Mouse (Mus musculus): ENCODE results near the gene Nr5a1. TPM values are rescaled to one million over a fixed set of nuclear protein-coding genes. Genes with fewer than 3 reads are reported as not detected.
A peak's percentile ranks its signal among the peaks of the same experiment; 100 is the strongest.

Gene Nr5a1
- polyA plus RNA-seq (2016; fragmentation: Nextera tagmentation; extraction: Ambion mirVana): 0.33 and 0.95 TPM in 2 replicates

DNA sequence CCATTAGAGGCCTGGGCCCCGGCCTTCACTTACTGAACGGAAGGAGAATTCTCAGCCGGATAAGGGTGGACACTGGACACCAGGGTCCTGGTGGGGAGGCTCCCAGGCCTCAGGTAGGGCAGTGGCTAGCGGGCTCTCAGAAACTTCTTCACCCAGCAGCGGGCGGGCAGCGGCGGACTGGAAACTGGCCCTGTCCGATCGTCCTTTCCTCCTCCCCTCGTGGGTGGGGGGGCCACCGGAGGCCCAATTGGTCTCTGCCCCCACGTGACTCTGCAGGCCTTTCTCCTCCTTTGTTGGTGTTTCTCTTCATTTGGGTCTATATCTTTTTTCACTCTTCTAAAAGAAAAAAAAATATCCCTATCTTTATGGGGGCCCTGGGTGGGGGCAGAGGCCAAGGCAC is at the start of gene Nr5a1:
Nr5a1 (minus strand) TSS at position 219 of the 400 bp plus-strand sequence.
- Histone ChIP-seq H3K9me3 (no peaks in the 10 kb centered on the region), H3K27ac (no peak within 1 kb of the TSS), H3K4me1 (peaks cover 23% of the 10 kb centered on the region), H3K4me3 (no peak within 1 kb of the TSS), H3K36me3 (no peaks in the 10 kb centered on the region), H3K9ac (no peak within 1 kb of the TSS), H3K27me3 (peaks cover 54% of the 10 kb centered on the region), H3K4me2 (replicated peaks) (no peak within 1 kb of the TSS)
- no peak for ATAC-seq (ENCODE audit: insufficient number of reproducible peaks, insufficient read depth, low FRiP score, low TSS enrichment)
- WGBS: 88% methylated on average over 13 of the region's 13 CpGs

DNA sequence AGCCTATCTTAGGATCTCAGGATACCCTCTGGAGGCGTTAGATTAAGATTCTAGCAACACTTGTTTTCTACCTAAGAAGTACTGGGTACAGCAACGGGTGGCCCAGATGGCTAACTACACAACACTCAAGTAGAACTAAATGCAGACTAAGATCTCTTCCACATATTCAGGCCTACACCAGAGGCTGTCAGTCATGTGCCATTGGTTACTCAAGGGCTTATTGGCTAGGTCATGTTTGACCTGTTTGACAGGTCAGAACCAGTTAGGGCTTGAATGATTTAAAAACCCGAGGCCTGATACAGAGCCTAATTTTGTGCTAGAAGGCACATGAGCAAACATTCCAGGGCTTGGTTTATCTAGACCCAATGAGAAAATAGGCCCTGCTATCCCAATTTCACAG is 25.5 kb upstream of the Nr5a1 start:
- WGBS: 73% methylated on average over 3 of the region's 3 CpGs
- Histone ChIP-seq H3K4me3 (no peak overlapping the region), H3K4me1 (no peaks in the 10 kb centered on the region), H3K4me2 (replicated peaks) (no peak overlapping the region), H3K9ac (no peak overlapping the region), H3K9me3 (no peaks in the 10 kb centered on the region), H3K27me3 (no peaks in the 10 kb centered on the region), H3K27ac (no peak overlapping the region), H3K36me3 (no peaks in the 10 kb centered on the region)
- ATAC-seq (ENCODE audit: insufficient number of reproducible peaks, insufficient read depth, low FRiP score, low TSS enrichment): no peak

DNA sequence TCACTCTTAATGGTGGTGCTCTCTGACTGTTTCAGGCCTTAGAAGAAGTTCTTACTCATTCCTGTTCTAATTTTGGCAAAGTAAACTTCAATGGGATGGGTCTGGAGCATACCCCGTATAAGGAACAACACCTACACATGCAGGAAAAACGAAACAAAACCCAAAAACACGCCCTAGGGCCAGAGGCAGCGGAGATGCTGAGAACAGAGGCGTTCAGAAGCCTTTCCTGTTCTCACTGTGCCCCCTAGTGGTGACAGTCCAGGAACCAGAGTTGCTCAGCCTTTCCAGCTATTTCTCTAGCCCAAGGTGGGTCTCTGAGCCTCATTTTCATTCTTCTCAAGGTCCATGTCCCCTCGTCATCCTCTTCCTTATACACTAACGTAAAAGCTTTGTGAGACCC is 25.1 kb upstream of the Nr5a1 start:
- ATAC-seq (ENCODE audit: insufficient number of reproducible peaks, insufficient read depth, low FRiP score, low TSS enrichment): no peak
- Histone ChIP-seq H3K9me3 (no peaks in the 10 kb centered on the region), H3K9ac (no peak overlapping the region), H3K36me3 (no peaks in the 10 kb centered on the region), H3K4me1 (no peaks in the 10 kb centered on the region), H3K27ac (no peak overlapping the region), H3K27me3 (no peaks in the 10 kb centered on the region), H3K4me2 (replicated peaks) (no peak overlapping the region), H3K4me3 (no peak overlapping the region)
- 12% methylated on average over 7 of the region's 7 CpGs for WGBS

DNA sequence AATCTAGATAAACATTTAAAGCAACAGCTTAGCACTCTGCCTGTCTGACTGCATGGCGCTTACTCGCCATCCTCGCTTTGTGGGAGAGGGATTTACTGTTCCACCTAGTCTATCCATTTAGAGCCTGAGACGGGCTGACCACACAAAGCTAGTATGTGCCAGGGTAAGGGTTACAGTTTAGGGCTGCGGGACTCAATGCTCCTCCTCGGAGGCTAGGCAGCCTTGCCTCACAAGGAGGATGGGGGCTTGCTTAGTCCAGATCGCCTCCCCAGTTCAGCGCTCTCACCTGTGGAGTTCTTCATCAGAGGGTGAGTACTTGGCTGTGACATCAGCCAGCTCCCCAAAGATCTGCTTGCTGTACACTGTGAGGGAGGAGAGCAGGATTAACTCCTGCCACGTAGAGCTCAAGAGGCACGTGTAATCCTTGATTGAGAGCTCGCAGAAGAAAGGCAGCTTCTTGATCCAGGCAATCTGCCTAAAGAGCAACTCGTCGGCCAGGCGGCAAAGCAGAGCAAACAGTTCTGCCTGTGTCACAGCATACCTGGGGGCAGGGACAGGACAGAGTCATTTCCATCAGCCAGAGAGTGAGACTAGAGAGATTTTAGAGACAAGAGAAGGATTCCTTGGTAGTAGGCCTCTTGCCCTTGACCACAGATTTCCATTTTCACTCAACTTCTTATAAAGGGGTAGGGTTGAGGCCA is 24.4 kb upstream of the Nr5a1 start:
- no peaks in the 10 kb centered on the region for H3K36me3 ChIP-seq
- no peaks in the 10 kb centered on the region for H3K27me3 ChIP-seq
- no peak for ATAC-seq (ENCODE audit: insufficient number of reproducible peaks, insufficient read depth, low FRiP score, low TSS enrichment)
- H3K4me3 ChIP-seq: no peak overlapping the region
- H3K4me1 ChIP-seq: no peaks in the 10 kb centered on the region
- no peaks in the 10 kb centered on the region for H3K9me3 ChIP-seq
- H3K27ac ChIP-seq: no peak overlapping the region
- no peak overlapping the region for H3K4me2 ChIP-seq (replicated peaks)
- 84% methylated on average over 14 of the region's 14 CpGs for WGBS
- peak overlapping the region; percentile 19; the same call in 1 of the 2 replicates for H3K9ac ChIP-seq

DNA sequence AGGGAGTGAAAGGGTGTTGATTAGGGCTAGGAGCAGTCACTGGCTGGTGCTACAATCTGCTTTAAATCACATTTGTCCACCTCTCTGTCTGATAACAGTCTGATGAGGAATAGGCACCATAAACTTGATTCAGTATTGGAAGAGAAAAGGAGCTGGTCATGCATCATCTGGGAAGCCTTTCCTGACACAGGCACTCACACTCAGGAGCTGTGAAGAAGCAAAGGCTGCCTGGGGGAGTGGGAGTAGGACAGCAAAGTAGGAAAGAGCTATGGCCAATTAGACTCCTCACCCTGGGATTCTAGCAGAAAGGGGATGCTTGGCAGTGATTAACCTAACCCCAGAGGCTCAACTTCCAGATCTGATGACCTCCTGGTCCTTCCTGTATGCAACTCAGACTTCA is 21.4 kb upstream of the Nr5a1 start:
- ATAC-seq (ENCODE audit: insufficient number of reproducible peaks, insufficient read depth, low FRiP score, low TSS enrichment): no peak
- no peak overlapping the region for H3K4me2 ChIP-seq (replicated peaks)
- no peaks in the 10 kb centered on the region for H3K9me3 ChIP-seq
- no peaks in the 10 kb centered on the region for H3K36me3 ChIP-seq
- no peak overlapping the region for H3K9ac ChIP-seq
- H3K4me1 ChIP-seq: no peaks in the 10 kb centered on the region
- no peaks in the 10 kb centered on the region for H3K27me3 ChIP-seq
- H3K4me3 ChIP-seq: no peak overlapping the region
- H3K27ac ChIP-seq: no peak overlapping the region

DNA sequence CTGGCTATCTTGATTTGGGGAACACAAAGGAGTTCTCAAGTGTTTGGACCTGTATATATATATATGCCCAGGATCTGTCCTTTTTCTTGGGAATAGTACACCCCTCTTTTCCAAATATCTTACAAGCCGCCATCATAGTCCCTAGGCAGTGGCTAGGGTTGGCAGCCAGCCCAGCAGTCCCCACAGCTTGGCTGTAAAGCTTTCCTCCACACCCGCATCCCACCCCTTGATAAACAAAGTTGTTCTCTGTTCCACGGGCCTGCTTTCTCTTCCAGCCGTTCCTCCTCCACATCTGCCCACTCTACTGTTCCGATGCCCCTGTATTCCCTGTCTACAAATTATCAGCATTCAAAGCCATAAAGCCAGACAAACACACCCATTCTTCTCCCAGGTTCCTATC is 20.4 kb upstream of the Nr5a1 start:
- 81% methylated on average over 5 of the region's 5 CpGs for WGBS
- no peaks in the 10 kb centered on the region for H3K9me3 ChIP-seq
- no peak overlapping the region for H3K4me2 ChIP-seq (replicated peaks)
- no peaks in the 10 kb centered on the region for H3K27me3 ChIP-seq
- H3K27ac ChIP-seq: no peak overlapping the region
- no peak overlapping the region for H3K4me3 ChIP-seq
- no peaks in the 10 kb centered on the region for H3K36me3 ChIP-seq
- no peak for ATAC-seq (ENCODE audit: insufficient number of reproducible peaks, insufficient read depth, low FRiP score, low TSS enrichment)
- no peak overlapping the region for H3K9ac ChIP-seq
- H3K4me1 ChIP-seq: no peaks in the 10 kb centered on the region

DNA sequence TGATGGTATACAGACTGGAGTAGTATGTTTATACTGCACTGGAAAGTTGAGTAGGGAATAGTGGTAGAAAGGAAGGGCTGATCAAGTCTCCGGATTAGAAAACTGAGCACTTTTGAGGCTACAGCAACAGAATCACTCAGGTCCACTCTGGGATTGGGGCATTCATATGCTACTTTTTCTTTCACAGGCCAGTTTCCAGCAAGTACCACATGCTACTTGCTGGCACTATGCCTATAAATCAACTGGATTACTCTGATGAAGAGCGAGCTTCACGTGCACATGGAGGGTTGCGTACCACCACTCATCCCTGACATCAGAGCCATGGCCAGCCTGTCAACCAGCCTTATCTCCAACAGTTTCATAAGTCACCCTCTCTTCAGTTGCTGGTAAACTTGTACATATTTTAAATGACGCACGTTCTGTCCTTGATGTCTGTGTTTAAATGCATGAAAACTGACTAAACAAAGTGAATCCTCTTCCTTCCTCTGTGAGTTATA is 16.0 kb upstream of the Nr5a1 start:
- WGBS: 93% methylated on average over 6 of the region's 6 CpGs

DNA sequence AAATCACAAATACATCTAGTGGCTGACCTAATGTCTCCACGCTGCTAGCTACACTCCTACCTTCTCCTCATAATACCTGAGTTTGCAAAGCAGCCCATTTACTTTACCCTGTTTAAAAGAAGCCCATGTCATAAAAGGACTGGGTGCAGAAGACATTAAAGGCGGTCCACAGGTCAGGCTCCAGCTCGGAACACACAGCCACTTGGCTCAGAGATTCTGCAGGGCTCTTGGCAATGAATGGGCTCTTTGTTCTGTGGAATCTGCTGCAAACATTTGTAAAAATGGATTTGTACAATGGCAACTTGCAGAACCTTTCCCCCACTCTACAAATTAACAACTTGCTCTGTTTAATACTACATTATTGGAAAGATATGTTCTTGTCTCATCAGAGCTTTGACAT is 11.1 kb upstream of the Nr5a1 start:
- ATAC-seq (ENCODE audit: insufficient number of reproducible peaks, insufficient read depth, low FRiP score, low TSS enrichment): no peak
- no peak overlapping the region for H3K27ac ChIP-seq
- 36% methylated on average over 3 of the region's 3 CpGs for WGBS
- H3K9me3 ChIP-seq: no peaks in the 10 kb centered on the region
- H3K36me3 ChIP-seq: no peaks in the 10 kb centered on the region
- H3K9ac ChIP-seq: no peak overlapping the region
- H3K4me3 ChIP-seq: no peak overlapping the region
- no peaks in the 10 kb centered on the region for H3K27me3 ChIP-seq
- H3K4me1 ChIP-seq: 0 out of 2 replicates have a peak, but pooled peaks cover 3% of the 10 kb centered on the region
- H3K4me2 ChIP-seq (replicated peaks): no peak overlapping the region

More for the DNA sequence above, 16.0 kb upstream of the Nr5a1 start:
- Histone ChIP-seq H3K9me3 (no peaks in the 10 kb centered on the region), H3K27me3 (no peaks in the 10 kb centered on the region), H3K9ac (no peak overlapping the region), H3K4me3 (no peak overlapping the region), H3K27ac (no peak overlapping the region), H3K4me1 (no peaks in the 10 kb centered on the region), H3K36me3 (no peaks in the 10 kb centered on the region), H3K4me2 (replicated peaks) (no peak overlapping the region)
- ATAC-seq (ENCODE audit: insufficient number of reproducible peaks, insufficient read depth, low FRiP score, low TSS enrichment): no peak

DNA sequence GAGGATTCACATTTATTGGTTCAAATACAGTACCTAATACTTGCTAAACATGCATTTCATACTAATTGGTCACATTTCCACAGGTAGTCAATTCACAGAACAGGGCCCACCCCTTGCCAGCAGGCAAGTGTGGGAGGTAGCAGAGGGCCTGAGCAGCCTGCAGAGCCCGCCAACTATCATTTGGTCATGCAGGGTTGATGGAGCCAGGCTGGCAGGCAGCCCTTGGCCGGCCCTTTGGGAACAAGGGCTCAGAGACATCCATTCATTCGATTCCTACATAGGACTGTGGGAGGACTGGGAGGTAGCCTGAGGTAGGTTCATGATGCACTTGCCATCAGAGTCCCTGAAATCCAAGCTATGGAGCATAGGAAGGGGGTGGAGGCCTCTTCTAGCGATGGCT is 9.0 kb upstream of the Nr5a1 start:
- Histone ChIP-seq H3K27me3 (no peaks in the 10 kb centered on the region), H3K4me1 (0 out of 2 replicates have a peak, but pooled peaks cover 3% of the 10 kb centered on the region), H3K27ac (no peak overlapping the region), H3K9me3 (no peaks in the 10 kb centered on the region), H3K4me3 (no peak overlapping the region), H3K36me3 (no peaks in the 10 kb centered on the region), H3K4me2 (replicated peaks) (no peak overlapping the region), H3K9ac (no peak overlapping the region)
- 82% methylated on average over 4 of the region's 4 CpGs for WGBS
- ATAC-seq (ENCODE audit: insufficient number of reproducible peaks, insufficient read depth, low FRiP score, low TSS enrichment): no peak

DNA sequence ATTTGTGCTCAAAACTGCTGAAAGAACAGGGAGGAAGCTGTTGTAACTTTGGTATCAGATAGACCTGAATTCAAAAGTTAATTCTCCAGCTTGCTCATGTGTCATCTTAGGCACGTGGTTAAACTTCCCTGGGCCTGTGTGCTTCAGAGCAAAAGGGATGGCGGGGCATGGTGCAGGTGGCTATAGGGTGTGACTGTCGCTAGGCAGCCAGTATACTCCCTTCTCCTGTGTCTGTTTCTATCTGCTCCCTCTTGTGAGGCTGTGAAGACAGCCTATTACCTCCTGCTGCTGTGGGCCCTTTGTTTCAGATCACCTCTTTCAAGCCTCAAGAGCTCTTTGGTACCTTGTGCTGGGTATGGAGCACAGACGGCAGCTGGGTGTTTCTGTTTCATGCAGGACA is 7.7 kb upstream of the Nr5a1 start:
- Histone ChIP-seq H3K36me3 (no peaks in the 10 kb centered on the region), H3K4me2 (replicated peaks) (no peak overlapping the region), H3K9ac (no peak overlapping the region), H3K27me3 (no peaks in the 10 kb centered on the region), H3K9me3 (no peaks in the 10 kb centered on the region), H3K4me1 (0 out of 2 replicates have a peak, but pooled peaks cover 3% of the 10 kb centered on the region), H3K4me3 (no peak overlapping the region), H3K27ac (no peak overlapping the region)
- 54% methylated on average over 4 of the region's 4 CpGs for WGBS
- no peak for ATAC-seq (ENCODE audit: insufficient number of reproducible peaks, insufficient read depth, low FRiP score, low TSS enrichment)

DNA sequence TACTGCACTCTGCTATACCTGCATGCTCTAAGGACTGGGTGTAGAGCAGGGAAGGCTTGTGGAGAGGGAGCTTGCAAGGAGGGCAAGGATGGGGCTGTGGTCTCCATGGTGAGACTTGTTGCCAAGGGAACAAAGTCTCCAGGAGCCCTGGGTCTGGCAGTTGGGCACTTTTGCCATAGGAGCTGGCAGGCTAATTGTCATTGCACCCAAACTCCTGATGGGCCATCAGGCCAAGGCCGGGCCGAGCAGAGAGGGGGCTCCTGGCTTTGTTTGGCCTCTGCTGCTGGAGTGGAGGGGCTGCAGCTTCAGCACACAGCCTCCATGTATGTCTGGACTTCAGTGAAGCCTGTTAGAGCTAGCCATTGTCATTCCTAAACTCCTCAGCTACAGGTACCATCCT is 6.3 kb upstream of the Nr5a1 start:
- no peak for ATAC-seq (ENCODE audit: insufficient number of reproducible peaks, insufficient read depth, low FRiP score, low TSS enrichment)
- H3K9me3 ChIP-seq: no peaks in the 10 kb centered on the region
- H3K36me3 ChIP-seq: no peaks in the 10 kb centered on the region
- H3K9ac ChIP-seq: no peak overlapping the region
- H3K27ac ChIP-seq: no peak overlapping the region
- no peaks in the 10 kb centered on the region for H3K27me3 ChIP-seq
- 0 out of 2 replicates have a peak, but pooled peaks cover 3% of the 10 kb centered on the region for H3K4me1 ChIP-seq
- 72% methylated on average over 2 of the region's 2 CpGs for WGBS
- no peak overlapping the region for H3K4me2 ChIP-seq (replicated peaks)
- H3K4me3 ChIP-seq: no peak overlapping the region

DNA sequence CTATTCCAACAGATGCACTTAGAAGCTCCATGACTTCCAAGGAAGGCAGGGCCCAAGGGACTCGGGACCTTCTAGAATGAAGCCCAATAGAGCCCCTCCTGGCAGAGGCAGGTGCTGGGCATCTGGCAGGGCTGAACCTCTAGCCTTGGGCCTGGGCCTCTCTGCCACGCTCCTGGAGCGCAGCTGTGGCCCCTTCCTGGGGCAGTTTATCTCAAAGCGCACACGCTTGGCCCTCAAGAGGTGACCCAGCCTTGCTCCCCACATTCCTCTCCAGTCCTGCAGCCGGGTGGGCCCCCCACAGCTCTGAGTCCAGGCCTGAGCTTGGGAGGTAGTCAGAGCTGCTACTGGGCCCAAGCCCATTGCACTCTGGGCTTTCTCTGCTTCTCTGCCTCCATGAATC is 5.0 kb upstream of the Nr5a1 start:
- Histone ChIP-seq H3K4me3 (no peak overlapping the region), H3K9ac (no peak overlapping the region), H3K27ac (no peak overlapping the region), H3K9me3 (no peaks in the 10 kb centered on the region), H3K4me1 (0 out of 2 replicates have a peak, but pooled peaks cover 3% of the 10 kb centered on the region), H3K36me3 (no peaks in the 10 kb centered on the region), H3K4me2 (replicated peaks) (no peak overlapping the region), H3K27me3 (peaks cover 6% of the 10 kb centered on the region)
- WGBS: 73% methylated on average over 6 of the region's 6 CpGs
- ATAC-seq (ENCODE audit: insufficient number of reproducible peaks, insufficient read depth, low FRiP score, low TSS enrichment): no peak

Measured in embryonic facial prominence, embryonic 12.5 days (tissue).